Mouse (Mus musculus) megakaryocyte, embryonic 14.5 days (primary cell): ENCODE results near the gene Hnrnpa2b1.

ENCODE experiments used
- FLI1 ChIP-seq: IDR thresholded peaks from 2 replicates; pipeline ENCODE4 v1.6.1; 2012; ENCODE audit warnings: low read length, inconsistent platforms, mixed read lengths
- GATA1 ChIP-seq: IDR thresholded peaks from 3 replicates; pipeline ENCODE4 v1.6.1; 2012; ENCODE audit warnings: mixed read lengths, low read length, inconsistent platforms, borderline replicate concordance

DNA sequence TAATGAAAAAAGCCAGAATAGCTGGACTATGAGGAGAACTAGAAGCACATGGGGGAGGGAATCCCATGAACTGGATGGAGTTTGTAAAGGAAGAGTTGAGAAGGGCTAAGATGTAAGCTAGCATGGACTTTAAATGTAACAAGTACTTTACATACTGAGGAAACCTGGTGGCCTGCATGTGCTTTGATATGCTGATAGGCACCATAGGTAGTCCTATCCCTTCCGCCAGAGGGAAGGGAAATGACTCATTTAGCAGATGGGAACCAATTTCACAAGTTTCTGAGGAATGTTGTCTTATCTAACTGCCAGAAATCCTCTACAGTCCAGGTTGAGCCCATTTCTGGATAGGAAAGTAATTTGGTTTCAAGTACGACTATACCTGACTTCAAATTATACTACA, 16.0 kb upstream of the Hnrnpa2b1 start:
- TF ChIP-seq GATA1 = no peak
- no peak for TF ChIP-seq FLI1
